In genomic region chr1:195175980-195176931, GRCm38 (mm10) we compare ENCODE assay signal across 8 mouse cellular contexts. TPM values are rescaled to one million over a fixed set of nuclear protein-coding genes. Genes with fewer than 3 reads are reported as not detected.
DNase-seq lines count a peak whose midpoint lies in the region; ATAC-seq and TF ChIP-seq lines count a peak whose summit lies in the region.

TSS of gene Cr2 (minus strand) at chr1:195176716.

- 9% methylated on average over 20 of the region's 20 CpGs for WGBS in bone marrow, adult 2 months
- WGBS in forebrain, embryonic 11.5 days, result 7% methylated on average over 20 of the region's 20 CpGs
- 9% methylated on average over 20 of the region's 20 CpGs for WGBS in liver, embryonic 13.5 days (ENCODE audit: insufficient replicate concordance)
- WGBS in neural tube, embryonic 11.5 days, result 10% methylated on average over 20 of the region's 20 CpGs
- 8% methylated on average over 20 of the region's 20 CpGs for WGBS in stomach, embryonic 15.5 days

- ATAC-seq in forebrain, embryonic 11.5 days (replicated peaks; ENCODE audit: low FRiP score), result peak; percentile 99
- ATAC-seq in liver, embryonic 13.5 days (ENCODE audit: low read depth), result peak; percentile 87
- ATAC-seq in neural tube, embryonic 11.5 days (ENCODE audit: insufficient read depth, low FRiP score, low TSS enrichment), result peak; percentile 98
- ATAC-seq in stomach, embryonic 15.5 days (ENCODE audit: insufficient read depth, low FRiP score, low read depth), result peak; percentile 88; the same call in 1 of the 2 replicates

- H3K4me3 ChIP-seq in bone marrow, adult 2 months (replicated peaks; ENCODE audit: control insufficient read depth, low read depth, low read length), result peak within 1 kb of the TSS; percentile 55
- H3K4me3 ChIP-seq in forebrain, embryonic 11.5 days (ENCODE audit: low read depth, low read length), result peak within 1 kb of the TSS; percentile 23
- 0 out of 2 replicates have a peak within 1 kb of the TSS, but pooled peaks have one; percentile 15 for H3K4me3 ChIP-seq in liver, embryonic 13.5 days (replicated peaks)
- H3K4me3 ChIP-seq in neural tube, embryonic 11.5 days (ENCODE audit: low read depth, low read length), result 0 out of 2 replicates have a peak within 1 kb of the TSS, but pooled peaks have one; percentile 6
- H3K4me3 ChIP-seq in stomach, embryonic 15.5 days (replicated peaks), result peak within 1 kb of the TSS; percentile 23

- no peaks in the 10 kb centered on the region for H3K4me1 ChIP-seq in bone marrow, adult 2 months (ENCODE audit: control insufficient read depth, insufficient read depth, low read length)
- H3K4me1 ChIP-seq in forebrain, embryonic 11.5 days (replicated peaks; ENCODE audit: control insufficient read depth, insufficient read depth, low read length), result no peaks in the 10 kb centered on the region
- peaks cover 4% of the 10 kb centered on the region; the same call in 1 of the 2 replicates for H3K4me1 ChIP-seq in liver, embryonic 13.5 days (replicated peaks)
- H3K4me1 ChIP-seq in neural tube, embryonic 11.5 days (ENCODE audit: control insufficient read depth, insufficient read depth, low read length), result no peaks in the 10 kb centered on the region
- H3K4me1 ChIP-seq in stomach, embryonic 15.5 days, result 0 out of 2 replicates have a peak, but pooled peaks cover 3% of the 10 kb centered on the region

- peak within 1 kb of the TSS; percentile 60 for H3K4me2 ChIP-seq in forebrain, embryonic 11.5 days (ENCODE audit: low read depth, low read length, severe bottlenecking)
- peak within 1 kb of the TSS; percentile 50 for H3K4me2 ChIP-seq in liver, embryonic 13.5 days
- H3K4me2 ChIP-seq in neural tube, embryonic 11.5 days (ENCODE audit: low read depth), result peak within 1 kb of the TSS; percentile 44
- peak within 1 kb of the TSS; percentile 50 for H3K4me2 ChIP-seq in stomach, embryonic 15.5 days

- intact Hi-C loops in heart, postnatal 10 days (cut with DNase I), result no loop called here

- H3K9ac ChIP-seq in forebrain, embryonic 11.5 days (ENCODE audit: low read length), result peak within 1 kb of the TSS; percentile 59
- no peak within 1 kb of the TSS for H3K9ac ChIP-seq in liver, embryonic 13.5 days
- 0 out of 2 replicates have a peak within 1 kb of the TSS, but pooled peaks have one; percentile 20 for H3K9ac ChIP-seq in neural tube, embryonic 11.5 days (ENCODE audit: low read length)
- no peak within 1 kb of the TSS for H3K9ac ChIP-seq in stomach, embryonic 15.5 days

- no peaks in the 10 kb centered on the region for H3K9me3 ChIP-seq in forebrain, embryonic 11.5 days (ENCODE audit: control insufficient read depth, low read length)
- no peaks in the 10 kb centered on the region for H3K9me3 ChIP-seq in liver, embryonic 13.5 days (replicated peaks)
- no peaks in the 10 kb centered on the region for H3K9me3 ChIP-seq in neural tube, embryonic 11.5 days (ENCODE audit: control insufficient read depth, low read length)
- H3K9me3 ChIP-seq in stomach, embryonic 15.5 days, result no peaks in the 10 kb centered on the region

- no peak within 1 kb of the TSS for H3K27ac ChIP-seq in bone marrow, adult 2 months (ENCODE audit: control insufficient read depth, insufficient read depth, low read depth, low read length, poor library complexity)
- no peak within 1 kb of the TSS for H3K27ac ChIP-seq in forebrain, embryonic 11.5 days (ENCODE audit: low read depth, low read length)
- H3K27ac ChIP-seq in liver, embryonic 13.5 days, result no peak within 1 kb of the TSS
- H3K27ac ChIP-seq in neural tube, embryonic 11.5 days (ENCODE audit: low read depth, low read length), result no peak within 1 kb of the TSS
- H3K27ac ChIP-seq in stomach, embryonic 15.5 days, result no peak within 1 kb of the TSS

- H3K36me3 ChIP-seq in forebrain, embryonic 11.5 days (ENCODE audit: control insufficient read depth, insufficient read depth, low read length), result no peaks in the 10 kb centered on the region
- no peaks in the 10 kb centered on the region for H3K36me3 ChIP-seq in liver, embryonic 13.5 days
- H3K36me3 ChIP-seq in neural tube, embryonic 11.5 days (ENCODE audit: control insufficient read depth, insufficient read depth, low read length), result no peaks in the 10 kb centered on the region
- H3K36me3 ChIP-seq in stomach, embryonic 15.5 days, result no peaks in the 10 kb centered on the region

- TF ChIP-seq CTCF in bone marrow, adult 2 months (IDR thresholded peaks at IDR 0.05; ENCODE audit: control insufficient read depth, insufficient read depth, low read length), result peak; percentile 31; the same call in 1 of the 2 replicates

- 0 out of 2 replicates have a peak, but pooled peaks have one; percentile 15 for TF ChIP-seq POLR2A in bone marrow, adult 2 months (IDR thresholded peaks at IDR 0.05; ENCODE audit: borderline replicate concordance, control insufficient read depth, low read depth, low read length)

- no peaks in the 10 kb centered on the region for H3K27me3 ChIP-seq in forebrain, embryonic 11.5 days (ENCODE audit: control insufficient read depth, insufficient read depth, low read length)
- H3K27me3 ChIP-seq in liver, embryonic 13.5 days, result no peaks in the 10 kb centered on the region
- H3K27me3 ChIP-seq in neural tube, embryonic 11.5 days (ENCODE audit: control insufficient read depth, insufficient read depth, low read length), result no peaks in the 10 kb centered on the region
- H3K27me3 ChIP-seq in stomach, embryonic 15.5 days (replicated peaks), result no peaks in the 10 kb centered on the region

- peak; percentile 96 to 97 for DNase-seq in B cell, adult 2 months
- peak; percentile 88 for DNase-seq in forebrain, embryonic 11.5 days (ENCODE audit: low spot score)
- DNase-seq in heart, postnatal 10 days, result peak; percentile 55 to 63
- peak; percentile 56 to 57 for DNase-seq in kidney, postnatal 25 days
- DNase-seq in liver, embryonic 13.5 days, result peak; percentile 31
- DNase-seq in neural tube, embryonic 11.5 days (ENCODE audit: low spot score), result peak; percentile 86

RNA-seq across cellular contexts. Expression of gene Cr2, which starts in this region (rescaled TPM):
- 7.8 and 33.1 TPM in 2 replicates for polyA plus RNA-seq in bone marrow, adult 2 months (2011; ENCODE audit: insufficient read depth, insufficient read length, low replicate concordance, missing spikeins)
- polyA plus RNA-seq in forebrain, embryonic 11.5 days (2014; fragmentation: Nextera tagmentation; extraction: Ambion mirVana), result 0.56 and 0.67 TPM in 2 replicates
- under 1 TPM in 1 of 2 experiments, not detected in 1; 0.29 TPM for total RNA-seq in heart, postnatal 10 days (2021)
- polyA plus RNA-seq in liver, embryonic 13.5 days (2015; fragmentation: Nextera tagmentation; extraction: Ambion mirVana), result 0.07 and 0.15 TPM in 2 replicates
- 0.35 TPM in 1 of 2 replicates, not detected in the other for polyA plus RNA-seq in neural tube, embryonic 11.5 days (2014; fragmentation: Nextera tagmentation; extraction: Ambion mirVana)
- 0.13 and 0.34 TPM in 2 replicates for polyA plus RNA-seq in stomach, embryonic 15.5 days (2015; fragmentation: Nextera tagmentation; extraction: Ambion mirVana)

Comparison
In these comparisons a context has a peak if more than half of its experiments do, and no peak if none do; other contexts are left out.
1. Peak in DNase-seq, ATAC-seq, H3K4me3 ChIP-seq, H3K9ac ChIP-seq and H3K4me2 ChIP-seq in forebrain, embryonic 11.5 days; RNA of the gene not detected or under 1 TPM.
2. Peak in DNase-seq in heart, postnatal 10 days; RNA of the gene not detected or under 1 TPM.
3. Peak in DNase-seq, ATAC-seq, H3K4me3 ChIP-seq and H3K4me2 ChIP-seq in liver, embryonic 13.5 days; RNA of the gene not detected or under 1 TPM.
4. Peak in DNase-seq, ATAC-seq, H3K4me3 ChIP-seq, H3K9ac ChIP-seq and H3K4me2 ChIP-seq in neural tube, embryonic 11.5 days; RNA of the gene not detected or under 1 TPM.
5. Peak in ATAC-seq, H3K4me3 ChIP-seq and H3K4me2 ChIP-seq in stomach, embryonic 15.5 days; RNA of the gene not detected or under 1 TPM.
6. DNase-seq: peak in every context shown above with its lines; median percentile 96 in B cell, adult 2 months; 88 in forebrain, embryonic 11.5 days; 86 in neural tube, embryonic 11.5 days; 59 in heart, postnatal 10 days; 56 in kidney, postnatal 25 days; 31 in liver, embryonic 13.5 days.